Mouse (Mus musculus) heart, embryonic 16.5 days (tissue): ENCODE data around the gene Cdc42ep1. TPM values are rescaled to one million over a fixed set of nuclear protein-coding genes. Genes with fewer than 3 reads are reported as not detected.
"Not testable (repeated sequence)": the region's sequence is repeated elsewhere in the genome, so short reads cannot be mapped to it uniquely, and the experiment has no call there.

ENCODE experiments used
- ATAC-seq: fragments of 200-750 bp; cut with Nextera tagmentation; replicated peaks from 2 replicates; pipeline ENCODE4 v1.8.0; 2017; ENCODE audit warnings: moderate number of reproducible peaks; ENCODE audit not compliant: insufficient read depth, low FRiP score; ENCODE audit errors: extremely low read depth
- H3K27ac ChIP-seq: fragments of 300-500 bp; sonication (generic); 2 replicates; pipeline ENCODE4 v1.5.1; 2014; ENCODE audit warnings: mild to moderate bottlenecking, low read length, control low read depth, moderate library complexity
- H3K27me3 ChIP-seq: fragments of 300-500 bp; sonication (generic); 2 replicates; pipeline ENCODE4 v1.6.1; 2014; ENCODE audit warnings: low read length, mixed read lengths; ENCODE audit not compliant: control insufficient read depth, insufficient read depth
- H3K36me3 ChIP-seq: fragments of 300-500 bp; sonication (generic); 2 replicates; pipeline ENCODE4 v1.6.1; 2014; ENCODE audit not compliant: control insufficient read depth, insufficient read depth
- H3K4me1 ChIP-seq: fragments of 300-500 bp; sonication (generic); 2 replicates; pipeline ENCODE4 v1.6.1; 2014; ENCODE audit warnings: low read length, mixed read lengths; ENCODE audit not compliant: control insufficient read depth, insufficient read depth
- H3K4me2 ChIP-seq: fragments of 300-500 bp; sonication (generic); 2 replicates; pipeline ENCODE4 v1.6.1; 2014; ENCODE audit warnings: low read depth, mild to moderate bottlenecking, control low read depth, low read length
- H3K4me3 ChIP-seq: fragments of 300-500 bp; sonication (generic); 2 replicates; pipeline ENCODE4 v1.5.1; 2014; ENCODE audit warnings: mild to moderate bottlenecking, control low read depth, low read length
- H3K9ac ChIP-seq: fragments of 300-500 bp; sonication (generic); 2 replicates; pipeline ENCODE4 v1.6.1; 2014; ENCODE audit warnings: low read length, control low read depth
- H3K9me3 ChIP-seq: fragments of 300-500 bp; sonication (generic); replicated peaks from 2 replicates; pipeline ENCODE4 v1.6.1; 2016; ENCODE audit warnings: low read length; ENCODE audit not compliant: control insufficient read depth
- WGBS: fragments of 180-500 bp; shearing (Covaris S2); extraction: QIAGEN DNeasy Blood & Tissue Kit; methylation state at CpG from one replicate; pipeline ENCODE4 v1.1.7; 2014; 5-methylcytosine and 5-hydroxymethylcytosine counted together
- polyA plus RNA-seq: library from polyadenylated mRNA; unstranded; fragments of >200 nt; fragmentation: Nextera tagmentation; extraction: Ambion mirVana; gene quantifications from 2 replicates; pipeline ENCODE4 v1.2.1, GENCODE M21; 2015

Gene Cdc42ep1
- polyA plus RNA-seq, 1 experiment from 2014 or later: 29.4 TPM

GRCm38 (mm10) chr15:78844791-78845190, 2.4 kb downstream of the Cdc42ep1 start:
- H3K4me1 ChIP-seq: peaks cover 20% of the 10 kb centered on the region
- no peaks in the 10 kb centered on the region for H3K36me3 ChIP-seq
- no peak for ATAC-seq
- peak overlapping the region; percentile 67 for H3K4me3 ChIP-seq
- H3K27ac ChIP-seq: peak overlapping the region; percentile 94
- WGBS: 24% methylated on average over 9 of the region's 9 CpGs
- H3K9ac ChIP-seq: peak overlapping the region; percentile 85
- no peaks in the 10 kb centered on the region for H3K27me3 ChIP-seq
- H3K9me3 ChIP-seq: no peaks in the 10 kb centered on the region
- peak overlapping the region; percentile 71 for H3K4me2 ChIP-seq

GRCm38 (mm10) chr15:78845321-78845720, 2.9 kb downstream of the Cdc42ep1 start:
- peak overlapping the region; percentile 45 for H3K9ac ChIP-seq
- ATAC-seq: no peak
- peak overlapping the region; percentile 94 for H3K27ac ChIP-seq
- peak overlapping the region; percentile 67 for H3K4me3 ChIP-seq
- WGBS: 30% methylated on average over 11 of the region's 11 CpGs
- H3K4me1 ChIP-seq: peaks cover 21% of the 10 kb centered on the region
- H3K27me3 ChIP-seq: no peaks in the 10 kb centered on the region
- H3K36me3 ChIP-seq: no peaks in the 10 kb centered on the region
- H3K4me2 ChIP-seq: peak overlapping the region; percentile 71
- no peaks in the 10 kb centered on the region for H3K9me3 ChIP-seq

GRCm38 (mm10) chr15:78845867-78846266, 3.4 kb downstream of the Cdc42ep1 start:
- WGBS: 67% methylated on average over 8 of the region's 8 CpGs

GRCm38 (mm10) chr15:78846352-78846751, 3.9 kb downstream of the Cdc42ep1 start:
- H3K9ac ChIP-seq: no peak overlapping the region
- no peaks in the 10 kb centered on the region for H3K9me3 ChIP-seq
- peak overlapping the region; percentile 71; the same call in 1 of the 2 replicates for H3K4me2 ChIP-seq
- no peaks in the 10 kb centered on the region for H3K36me3 ChIP-seq
- H3K27ac ChIP-seq: no peak overlapping the region
- WGBS: 74% methylated on average over 8 of the region's 8 CpGs
- H3K4me1 ChIP-seq: peaks cover 31% of the 10 kb centered on the region
- ATAC-seq: no peak
- no peak overlapping the region for H3K4me3 ChIP-seq
- H3K27me3 ChIP-seq: no peaks in the 10 kb centered on the region

More at GRCm38 (mm10) chr15:78845867-78846266, 3.4 kb downstream of the Cdc42ep1 start:
- Histone ChIP-seq H3K9me3 (no peaks in the 10 kb centered on the region), H3K9ac (peak overlapping the region; percentile 45), H3K4me3 (peak overlapping the region; percentile 67), H3K36me3 (no peaks in the 10 kb centered on the region), H3K4me1 (peaks cover 26% of the 10 kb centered on the region), H3K4me2 (peak overlapping the region; percentile 71), H3K27ac (peak overlapping the region; percentile 94; the same call in 1 of the 2 replicates), H3K27me3 (no peaks in the 10 kb centered on the region)
- ATAC-seq: no peak

- H3K4me1 ChIP-seq: peaks cover 31% of the 10 kb centered on the region
- 72% methylated on average over 7 of the region's 7 CpGs for WGBS
- not testable (repeated sequence) for H3K4me3 ChIP-seq, H3K4me2 ChIP-seq, H3K36me3 ChIP-seq, H3K27ac ChIP-seq, H3K27me3 ChIP-seq, H3K9me3 ChIP-seq, H3K9ac ChIP-seq, ATAC-seq
These were observed 4.4 kb downstream of the Cdc42ep1 start for GRCm38 (mm10) chr15:78846805-78847204.

- H3K4me1 ChIP-seq: peaks cover 31% of the 10 kb centered on the region
- no peaks in the 10 kb centered on the region for H3K9me3 ChIP-seq
- H3K27ac ChIP-seq: no peak overlapping the region
- H3K4me2 ChIP-seq: no peak overlapping the region
- no peaks in the 10 kb centered on the region for H3K36me3 ChIP-seq
- 25% methylated on average over 5 of the region's 5 CpGs for WGBS
- ATAC-seq: no peak
- H3K9ac ChIP-seq: no peak overlapping the region
- no peaks in the 10 kb centered on the region for H3K27me3 ChIP-seq
- no peak overlapping the region for H3K4me3 ChIP-seq
These were observed 6.0 kb downstream of the Cdc42ep1 start for GRCm38 (mm10) chr15:78848467-78848866.

- Histone ChIP-seq H3K9me3 (no peaks in the 10 kb centered on the region), H3K4me2 (no peak overlapping the region), H3K27ac (no peak overlapping the region), H3K4me1 (peaks cover 31% of the 10 kb centered on the region), H3K4me3 (no peak overlapping the region), H3K9ac (no peak overlapping the region), H3K27me3 (no peaks in the 10 kb centered on the region), H3K36me3 (no peaks in the 10 kb centered on the region)
- 80% methylated on average over 12 of the region's 12 CpGs for WGBS
- no peak for ATAC-seq
These were observed 7.1 kb downstream of the Cdc42ep1 start for GRCm38 (mm10) chr15:78849485-78849884.

- H3K4me1 ChIP-seq: peaks cover 25% of the 10 kb centered on the region
- WGBS: 64% methylated on average over 14 of the region's 15 CpGs
These were observed 7.8 kb downstream of the Cdc42ep1 start for GRCm38 (mm10) chr15:78850059-78850824.

GRCm38 (mm10) chr15:78850944-78851343, 8.5 kb downstream of the Cdc42ep1 start:
- Histone ChIP-seq H3K4me3 (no peak overlapping the region), H3K27ac (no peak overlapping the region), H3K4me2 (no peak overlapping the region), H3K27me3 (no peaks in the 10 kb centered on the region), H3K9ac (no peak overlapping the region), H3K4me1 (peaks cover 18% of the 10 kb centered on the region), H3K9me3 (no peaks in the 10 kb centered on the region), H3K36me3 (no peaks in the 10 kb centered on the region)
- 54% methylated on average over 6 of the region's 6 CpGs for WGBS
- no peak for ATAC-seq

More at GRCm38 (mm10) chr15:78850059-78850824, 7.8 kb downstream of the Cdc42ep1 start:
- H3K27ac ChIP-seq: no peak overlapping the region
- no peaks in the 10 kb centered on the region for H3K27me3 ChIP-seq
- H3K36me3 ChIP-seq: no peaks in the 10 kb centered on the region
- no peaks in the 10 kb centered on the region for H3K9me3 ChIP-seq
- 0 out of 2 replicates have a peak, but pooled peaks have one; percentile 15 for ATAC-seq
- no peak overlapping the region for H3K4me2 ChIP-seq
- no peak overlapping the region for H3K4me3 ChIP-seq
- no peak overlapping the region for H3K9ac ChIP-seq
